Mouse (Mus musculus): ENCODE results near the gene Stx6.
"Not testable (repeated sequence)": the region's sequence is repeated elsewhere in the genome, so short reads cannot be mapped to it uniquely, and the experiment has no call there.

Gene Stx6

GRCm38 (mm10) chr1:155167453-155167852 lies 8.9 kb downstream of the Stx6 start:
- no peak for DNase-seq (ENCODE audit: low spot score in 2 of 2)

GRCm38 (mm10) chr1:155169935-155170334 lies 11.4 kb downstream of the Stx6 start:
- DNase-seq (ENCODE audit: low spot score in 2 of 2), result no peak

GRCm38 (mm10) chr1:155172895-155173643 lies 14.6 kb downstream of the Stx6 start:
- DNase-seq (ENCODE audit: low spot score in 2 of 2), result no peak

GRCm38 (mm10) chr1:155173644-155174016 lies 15.1 kb downstream of the Stx6 start:
- DNase-seq (ENCODE audit: low spot score in 2 of 2), result not testable (repeated sequence)

GRCm38 (mm10) chr1:155174424-155174823 lies 15.9 kb downstream of the Stx6 start:
- no peak for DNase-seq (ENCODE audit: low spot score in 2 of 2)

GRCm38 (mm10) chr1:155178192-155178924 lies 19.8 kb downstream of the Stx6 start:
- no peak for DNase-seq (ENCODE audit: low spot score in 2 of 2)

GRCm38 (mm10) chr1:155184191-155184590 lies 25.7 kb downstream of the Stx6 start:
- DNase-seq (ENCODE audit: low spot score in 2 of 2), result no peak

GRCm38 (mm10) chr1:155188656-155189055 lies 30.1 kb downstream of the Stx6 start:
- DNase-seq (ENCODE audit: low spot score in 2 of 2), result no peak

GRCm38 (mm10) chr1:155191219-155191618 lies 32.7 kb downstream of the Stx6 start:
- DNase-seq (ENCODE audit: low spot score in 2 of 2), result no peak

GRCm38 (mm10) chr1:155191671-155192070 lies 33.2 kb downstream of the Stx6 start:
- no peak for DNase-seq (ENCODE audit: low spot score in 2 of 2)

- no peak for DNase-seq (ENCODE audit: low spot score in 2 of 2)
These were observed 34.4 kb downstream of the Stx6 start for GRCm38 (mm10) chr1:155192805-155193368.

GRCm38 (mm10) chr1:155196691-155197090 lies 38.2 kb downstream of the Stx6 start:
- no peak for DNase-seq (ENCODE audit: low spot score in 2 of 2)

GRCm38 (mm10) chr1:155199522-155199921 lies 41.0 kb downstream of the Stx6 start:
- DNase-seq (ENCODE audit: low spot score in 2 of 2), result no peak

GRCm38 (mm10) chr1:155200967-155201366 lies 42.5 kb downstream of the Stx6 start:
- DNase-seq (ENCODE audit: low spot score in 2 of 2), result no peak

GRCm38 (mm10) chr1:155201373-155201879 lies 42.9 kb downstream of the Stx6 start:
- no peak for DNase-seq (ENCODE audit: low spot score in 2 of 2)

- no peak for DNase-seq (ENCODE audit: low spot score in 2 of 2)
These were observed 43.4 kb downstream of the Stx6 start for GRCm38 (mm10) chr1:155201914-155202313.

GRCm38 (mm10) chr1:155202472-155202871 lies 44.0 kb downstream of the Stx6 start:
- no peak for DNase-seq (ENCODE audit: low spot score in 2 of 2)

- DNase-seq (ENCODE audit: low spot score in 2 of 2), result no peak
These were observed 44.6 kb downstream of the Stx6 start for GRCm38 (mm10) chr1:155203101-155203500.

- DNase-seq (ENCODE audit: low spot score in 2 of 2), result no peak
These were observed 45.4 kb downstream of the Stx6 start for GRCm38 (mm10) chr1:155203954-155204353.

GRCm38 (mm10) chr1:155204560-155205162 lies 46.1 kb downstream of the Stx6 start:
- no peak for DNase-seq (ENCODE audit: low spot score in 2 of 2)

- no peak for DNase-seq (ENCODE audit: low spot score in 2 of 2)
These were observed 46.8 kb downstream of the Stx6 start for GRCm38 (mm10) chr1:155205311-155205710.

Measured in frontal cortex, postnatal 14 days (tissue).